Mouse (Mus musculus): ENCODE results near the gene Ndufc1. TPM values are rescaled to one million over a fixed set of nuclear protein-coding genes. Genes with fewer than 3 reads are reported as not detected.
"Not testable (repeated sequence)": the region's sequence is repeated elsewhere in the genome, so short reads cannot be mapped to it uniquely, and the experiment has no call there.

Ndufc1 gene
- polyA plus RNA-seq, 2 experiments, result 150 to 493 TPM

GRCm38 (mm10) chr3:51358660-51359557 lies 49.9 kb downstream of the Ndufc1 start:
- Histone ChIP-seq H3K27me3 (ENCODE audit: control insufficient read depth, insufficient read depth, low read length) (no peaks in the 10 kb centered on the region), H3K9me3 (ENCODE audit: control insufficient read depth, low read length) (no peaks in the 10 kb centered on the region), H3K4me2 (ENCODE audit: low read depth) (peak overlapping the region; percentile 95), H3K4me3 (ENCODE audit: insufficient read depth in 1 of 2, low read depth in 2 of 2, low read length in 2 of 2) (peak overlapping the region; percentile 67 to 69), H3K4me1 (replicated peaks; ENCODE audit: control insufficient read depth in 2 of 2, insufficient read depth in 2 of 2, low read length in 1 of 2) (peaks cover 10 to 22% of the 10 kb centered on the region in 2 experiments), H3K36me3 (replicated peaks; ENCODE audit: control insufficient read depth, insufficient read depth, low read depth) (no peaks in the 10 kb centered on the region), H3K9ac (replicated peaks) (peak overlapping the region; percentile 78), H3K27ac (peak overlapping the region; percentile 70)
- peak; percentile 78 for ATAC-seq (ENCODE audit: insufficient read depth)
- under 1% methylated on average over 50 of the region's 50 CpGs for WGBS (ENCODE audit: insufficient replicate concordance)
- TF ChIP-seq CTCF (IDR thresholded peaks at IDR 0.05; ENCODE audit: low read depth) (no peak), EP300 (IDR thresholded peaks at IDR 0.05; ENCODE audit: low read depth) (0 out of 2 replicates have a peak, but pooled peaks have one; percentile 10)
- DNase-seq (ENCODE audit: low read depth in 3 of 3, low spot score in 3 of 3), result peak in 2 of 3 experiments; percentile 66 to 84

DNA sequence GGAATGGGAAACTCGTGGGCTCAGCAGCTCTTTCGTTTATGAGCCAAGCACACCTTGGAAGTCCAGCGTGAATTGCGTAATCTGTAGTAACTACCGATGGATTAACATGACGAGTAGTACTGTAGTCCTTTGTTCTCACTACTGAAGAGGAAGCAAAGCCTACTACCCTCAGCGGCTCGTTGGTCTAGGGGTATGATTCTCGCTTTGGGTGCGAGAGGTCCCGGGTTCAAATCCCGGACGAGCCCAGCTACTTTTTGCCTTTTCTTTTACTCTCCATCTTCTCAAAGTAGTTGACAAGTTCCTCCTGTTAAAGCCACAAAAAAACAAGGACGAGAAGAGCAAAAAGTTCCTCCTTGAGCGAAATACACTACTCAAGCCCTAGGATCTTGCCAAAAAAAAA lies 50.6 kb downstream of the Ndufc1 start:
- no peaks in the 10 kb centered on the region for H3K9me3 ChIP-seq (ENCODE audit: control insufficient read depth, low read length)
- under 1% methylated on average over 15 of the region's 15 CpGs for WGBS (ENCODE audit: insufficient replicate concordance)
- no peak for TF ChIP-seq EP300 (IDR thresholded peaks at IDR 0.05; ENCODE audit: low read depth)
- TF ChIP-seq CTCF (IDR thresholded peaks at IDR 0.05; ENCODE audit: low read depth), result no peak
- peak overlapping the region; percentile 67 to 69 for H3K4me3 ChIP-seq (ENCODE audit: insufficient read depth in 1 of 2, low read depth in 2 of 2, low read length in 2 of 2)
- H3K4me2 ChIP-seq (ENCODE audit: low read depth), result peak overlapping the region; percentile 95
- no peaks in the 10 kb centered on the region for H3K27me3 ChIP-seq (ENCODE audit: control insufficient read depth, insufficient read depth, low read length)
- H3K9ac ChIP-seq (replicated peaks), result peak overlapping the region; percentile 78
- no peaks in the 10 kb centered on the region for H3K36me3 ChIP-seq (replicated peaks; ENCODE audit: control insufficient read depth, insufficient read depth, low read depth)
- peak in 2 of 3 experiments; percentile 59 to 74 for DNase-seq (ENCODE audit: low read depth in 3 of 3, low spot score in 3 of 3)
- H3K27ac ChIP-seq, result no peak overlapping the region; the same call in 1 of the 2 replicates
- H3K4me1 ChIP-seq (replicated peaks; ENCODE audit: control insufficient read depth in 2 of 2, insufficient read depth in 2 of 2, low read length in 1 of 2), result peaks cover 10 to 22% of the 10 kb centered on the region in 2 experiments
- ATAC-seq (ENCODE audit: insufficient read depth), result peak; percentile 62

DNA sequence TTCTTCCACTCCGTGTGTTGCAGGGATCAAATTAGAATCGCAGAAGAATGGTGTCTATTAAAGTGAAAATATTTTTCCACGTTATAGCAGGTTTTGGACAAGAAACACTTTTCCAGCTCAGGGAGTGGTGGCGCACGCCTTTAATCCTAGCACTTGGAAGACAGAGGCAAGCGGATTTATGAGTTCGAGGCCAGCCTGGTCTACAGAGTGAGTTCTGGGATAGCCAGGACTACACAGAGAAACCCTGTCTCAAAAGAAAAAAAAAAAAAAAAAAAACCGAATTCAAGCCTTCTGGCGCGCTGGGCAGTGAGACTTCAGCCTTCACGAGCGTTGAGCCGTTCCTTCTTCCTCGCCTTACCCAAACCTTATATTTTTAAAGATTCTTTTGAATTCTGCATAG lies 51.2 kb downstream of the Ndufc1 start:
- H3K27me3 ChIP-seq (ENCODE audit: control insufficient read depth, insufficient read depth, low read length), result no peaks in the 10 kb centered on the region
- peak; percentile 12; the same call in 1 of the 2 replicates for ATAC-seq (ENCODE audit: insufficient read depth)
- TF ChIP-seq CTCF (IDR thresholded peaks at IDR 0.05; ENCODE audit: low read depth) (no peak), EP300 (IDR thresholded peaks at IDR 0.05; ENCODE audit: low read depth) (no peak)
- H3K36me3 ChIP-seq (replicated peaks; ENCODE audit: control insufficient read depth, insufficient read depth, low read depth), result no peaks in the 10 kb centered on the region
- WGBS (ENCODE audit: insufficient replicate concordance), result 8% methylated on average over 14 of the region's 14 CpGs
- H3K4me1 ChIP-seq (replicated peaks; ENCODE audit: control insufficient read depth in 2 of 2, insufficient read depth in 2 of 2, low read length in 1 of 2), result peaks cover 10 to 22% of the 10 kb centered on the region in 2 experiments
- no peak for DNase-seq (ENCODE audit: low read depth in 3 of 3, low spot score in 3 of 3)
- H3K27ac ChIP-seq, result no peak overlapping the region
- H3K4me2 ChIP-seq (ENCODE audit: low read depth), result peak overlapping the region; percentile 95
- peak overlapping the region; percentile 32 for H3K9ac ChIP-seq (replicated peaks)
- peak overlapping the region; percentile 67 to 69 for H3K4me3 ChIP-seq (ENCODE audit: insufficient read depth in 1 of 2, low read depth in 2 of 2, low read length in 2 of 2)
- no peaks in the 10 kb centered on the region for H3K9me3 ChIP-seq (ENCODE audit: control insufficient read depth, low read length)

DNA sequence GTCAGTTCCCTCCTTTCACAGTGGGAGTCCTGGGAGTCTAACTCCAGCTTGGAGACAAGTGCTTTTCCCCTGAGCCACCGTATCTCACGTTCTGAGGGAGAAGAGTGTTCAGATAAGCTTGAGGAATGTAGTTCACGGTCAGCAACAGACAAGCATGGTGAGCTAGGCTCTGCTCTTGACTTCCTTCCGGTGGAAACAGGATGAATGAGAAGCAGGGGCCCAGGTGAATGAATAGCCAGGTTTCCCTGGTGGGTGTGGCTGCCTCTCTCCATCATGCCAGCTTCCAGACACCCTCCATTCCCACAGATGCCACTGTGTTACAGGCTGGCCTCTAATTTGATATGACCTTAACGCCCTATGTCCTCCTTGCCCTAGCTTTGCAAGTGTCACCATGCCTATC lies 51.7 kb downstream of the Ndufc1 start:
- TF ChIP-seq CTCF (IDR thresholded peaks at IDR 0.05; ENCODE audit: low read depth), result no peak
- no peak for TF ChIP-seq EP300 (IDR thresholded peaks at IDR 0.05; ENCODE audit: low read depth)
- WGBS (ENCODE audit: insufficient replicate concordance), result 24% methylated on average over 5 of the region's 5 CpGs
- DNase-seq (ENCODE audit: low read depth in 3 of 3, low spot score in 3 of 3) (no peak), ATAC-seq (ENCODE audit: insufficient read depth) (no peak)
- Histone ChIP-seq H3K4me2 (ENCODE audit: low read depth) (peak overlapping the region; percentile 95; the same call in 1 of the 2 replicates), H3K9ac (replicated peaks) (no peak overlapping the region), H3K27ac (no peak overlapping the region), H3K36me3 (replicated peaks; ENCODE audit: control insufficient read depth, insufficient read depth, low read depth) (no peaks in the 10 kb centered on the region), H3K9me3 (ENCODE audit: control insufficient read depth, low read length) (no peaks in the 10 kb centered on the region), H3K4me1 (replicated peaks; ENCODE audit: control insufficient read depth in 2 of 2, insufficient read depth in 2 of 2, low read length in 1 of 2) (peaks cover 10 to 22% of the 10 kb centered on the region in 2 experiments), H3K27me3 (ENCODE audit: control insufficient read depth, insufficient read depth, low read length) (no peaks in the 10 kb centered on the region), H3K4me3 (ENCODE audit: insufficient read depth in 1 of 2, low read depth in 2 of 2, low read length in 2 of 2) (no peak overlapping the region)

GRCm38 (mm10) chr3:51354956-51355355 lies 53.8 kb downstream of the Ndufc1 start:
- not testable (repeated sequence) for H3K9ac ChIP-seq (replicated peaks); H3K9me3 ChIP-seq (ENCODE audit: control insufficient read depth, low read length); H3K4me2 ChIP-seq (ENCODE audit: low read depth); H3K27ac ChIP-seq; DNase-seq (ENCODE audit: low read depth in 3 of 3, low spot score in 3 of 3); H3K4me3 ChIP-seq (ENCODE audit: insufficient read depth in 1 of 2, low read depth in 2 of 2, low read length in 2 of 2); H3K27me3 ChIP-seq (ENCODE audit: control insufficient read depth, insufficient read depth, low read length); ATAC-seq (ENCODE audit: insufficient read depth); H3K36me3 ChIP-seq (replicated peaks; ENCODE audit: control insufficient read depth, insufficient read depth, low read depth)
- WGBS (ENCODE audit: insufficient replicate concordance), result 77% methylated on average over 6 of the region's 6 CpGs
- peaks cover 4 to 14% of the 10 kb centered on the region in 2 experiments; a peak in 3 of 4 replicates for H3K4me1 ChIP-seq (replicated peaks; ENCODE audit: control insufficient read depth in 2 of 2, insufficient read depth in 2 of 2, low read length in 1 of 2)

Other genes starting within 250 kb of the Ndufc1 start
- gene Noct, start 184.5 kb downstream of the Ndufc1 start, polyA plus RNA-seq (2012; rRNA removed), result 24.4 and 25.5 TPM in 2 replicates
- 19.0 and 20.8 TPM in 2 replicates for gene Noct, start 184.5 kb downstream of the Ndufc1 start, polyA plus RNA-seq (2014; fragmentation: Nextera tagmentation; extraction: Ambion mirVana)
- 14.8 and 20.7 TPM in 2 replicates for gene Elf2, start 68.3 kb downstream of the Ndufc1 start, polyA plus RNA-seq (2012; rRNA removed)
- gene Elf2, start 68.3 kb downstream of the Ndufc1 start, polyA plus RNA-seq (2014; fragmentation: Nextera tagmentation; extraction: Ambion mirVana), result 14.7 and 18.9 TPM in 2 replicates
- 0.25 and 0.48 TPM in 2 replicates for gene Mgarp, start 12.2 kb downstream of the Ndufc1 start, polyA plus RNA-seq (2012; rRNA removed)
- 0.85 and 1.00 TPM in 2 replicates for gene Mgarp, start 12.2 kb downstream of the Ndufc1 start, polyA plus RNA-seq (2014; fragmentation: Nextera tagmentation; extraction: Ambion mirVana)
- 7.3 and 12.9 TPM in 2 replicates for gene Naa15, start 6.2 kb upstream of the Ndufc1 start, polyA plus RNA-seq (2012; rRNA removed)
- gene Naa15, start 6.2 kb upstream of the Ndufc1 start, polyA plus RNA-seq (2014; fragmentation: Nextera tagmentation; extraction: Ambion mirVana), result 13.3 and 17.3 TPM in 2 replicates
- gene Rab33b, start 74.9 kb upstream of the Ndufc1 start, polyA plus RNA-seq (2012; rRNA removed), result 1.7 and 2.0 TPM in 2 replicates
- 3.6 TPM in 2 replicates for gene Rab33b, start 74.9 kb upstream of the Ndufc1 start, polyA plus RNA-seq (2014; fragmentation: Nextera tagmentation; extraction: Ambion mirVana)
- 1.5 and 1.8 TPM in 2 replicates for gene Setd7, start 151.9 kb upstream of the Ndufc1 start, polyA plus RNA-seq (2012; rRNA removed)
- 0.88 and 1.0 TPM in 2 replicates for gene Setd7, start 151.9 kb upstream of the Ndufc1 start, polyA plus RNA-seq (2014; fragmentation: Nextera tagmentation; extraction: Ambion mirVana)

Measured in liver, embryonic 14.5 days (tissue).